Mouse (Mus musculus): ENCODE results near the gene Cacna1c.
A peak's percentile ranks its signal among the peaks of the same experiment; 100 is the strongest.

Gene Cacna1c

DNA sequence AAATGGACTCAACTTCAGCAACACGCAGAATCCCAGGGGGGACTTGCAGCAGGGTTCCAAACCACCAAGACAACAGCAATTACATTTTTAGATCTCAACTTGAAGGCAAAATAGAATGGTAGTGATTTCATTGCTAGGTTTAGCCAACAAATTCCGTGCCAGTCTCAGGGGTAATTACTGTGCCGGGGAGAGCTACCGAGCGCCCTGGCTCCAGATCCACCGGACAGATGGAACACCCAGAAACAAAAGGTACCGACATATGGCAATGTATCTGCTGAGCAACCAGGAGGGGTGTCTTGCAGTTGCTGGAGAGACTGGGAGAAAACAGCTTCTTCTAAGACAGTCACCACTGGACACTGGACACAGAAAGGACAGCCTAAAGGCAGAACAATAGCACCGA, 442.4 kb downstream of the Cacna1c start:
- DNase-seq (ENCODE audit: low spot score in 2 of 2), result no peak

DNA sequence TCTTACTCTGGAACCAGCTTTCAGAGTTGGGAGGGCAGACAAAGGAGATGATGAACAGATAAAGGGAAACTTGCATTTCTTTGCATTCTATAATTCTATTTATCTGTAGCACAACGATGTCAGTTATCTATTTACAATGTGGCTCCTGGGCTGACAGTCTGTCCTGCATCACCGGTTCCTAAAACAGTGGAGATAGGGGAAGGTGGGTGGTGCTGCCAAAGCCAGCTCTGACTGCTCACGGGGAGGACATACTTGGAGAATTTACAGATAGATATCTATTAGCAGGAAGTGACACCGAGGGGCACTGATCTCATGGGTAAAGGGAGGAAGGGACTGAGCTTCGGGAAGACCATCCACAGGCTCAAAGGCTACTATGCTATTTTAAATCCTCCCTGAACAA, 443.2 kb downstream of the Cacna1c start:
- no peak for DNase-seq (ENCODE audit: low spot score in 2 of 2)

DNA sequence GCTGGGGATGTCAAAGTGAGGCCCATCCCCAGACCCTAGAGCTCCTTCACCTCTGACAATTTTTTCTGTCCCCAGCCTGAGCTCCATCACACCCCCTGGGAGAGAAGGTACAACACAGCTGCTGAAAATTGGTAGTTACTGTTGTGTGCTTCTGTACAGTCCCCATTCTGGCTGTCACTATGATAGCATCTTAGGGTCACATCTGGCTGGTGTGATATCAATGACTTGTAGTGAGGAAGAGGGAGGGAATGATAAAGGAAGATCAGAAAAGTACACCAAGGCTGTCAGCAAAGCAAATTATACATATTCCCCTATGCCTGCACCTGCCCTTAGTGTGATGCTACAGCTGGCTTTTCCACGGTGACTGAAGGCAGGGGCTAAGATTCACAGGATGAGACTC, 446.9 kb downstream of the Cacna1c start:
- DNase-seq (ENCODE audit: low spot score in 2 of 2), result no peak

DNA sequence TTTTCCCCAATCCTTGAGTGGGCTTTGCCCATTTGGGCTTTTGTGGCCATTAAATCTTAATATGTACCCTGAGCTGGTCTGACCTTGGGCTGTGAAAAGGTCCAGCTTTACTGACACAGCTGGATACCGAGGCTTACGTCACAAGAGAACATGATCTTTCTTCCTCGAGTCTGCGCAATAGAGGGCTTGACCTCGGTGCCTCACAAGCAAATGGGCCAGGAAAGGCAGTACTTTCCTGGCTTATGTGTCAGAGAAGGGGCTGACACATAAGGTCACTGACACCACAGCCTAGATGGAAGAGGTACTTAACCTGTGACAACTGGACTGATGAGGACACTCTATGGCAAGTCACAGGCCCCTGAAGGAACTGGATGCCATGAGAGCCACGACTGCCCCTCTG, 453.5 kb downstream of the Cacna1c start:
- DNase-seq (ENCODE audit: low spot score in 2 of 2), result no peak

DNA sequence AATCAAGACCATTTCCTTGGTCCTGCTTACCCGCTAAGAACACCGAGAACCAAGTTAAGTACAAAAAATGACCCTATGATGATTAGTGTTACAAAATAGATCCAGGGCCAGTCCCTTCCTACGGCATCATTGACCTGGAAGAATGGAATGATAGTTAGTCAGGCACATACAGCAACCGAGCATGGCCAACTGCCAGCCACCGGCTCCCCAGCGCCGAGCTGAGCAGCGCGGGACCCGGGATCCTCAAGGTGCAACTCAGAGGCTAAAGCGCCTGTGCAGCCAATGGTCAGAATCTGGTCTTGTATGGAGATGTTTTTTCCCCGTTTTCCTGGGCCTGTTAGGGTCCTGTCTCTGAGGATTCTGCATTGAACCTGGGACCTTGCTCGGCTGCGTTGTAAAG, 454.4 kb downstream of the Cacna1c start:
- DNase-seq (ENCODE audit: low spot score in 2 of 2), result no peak

DNA sequence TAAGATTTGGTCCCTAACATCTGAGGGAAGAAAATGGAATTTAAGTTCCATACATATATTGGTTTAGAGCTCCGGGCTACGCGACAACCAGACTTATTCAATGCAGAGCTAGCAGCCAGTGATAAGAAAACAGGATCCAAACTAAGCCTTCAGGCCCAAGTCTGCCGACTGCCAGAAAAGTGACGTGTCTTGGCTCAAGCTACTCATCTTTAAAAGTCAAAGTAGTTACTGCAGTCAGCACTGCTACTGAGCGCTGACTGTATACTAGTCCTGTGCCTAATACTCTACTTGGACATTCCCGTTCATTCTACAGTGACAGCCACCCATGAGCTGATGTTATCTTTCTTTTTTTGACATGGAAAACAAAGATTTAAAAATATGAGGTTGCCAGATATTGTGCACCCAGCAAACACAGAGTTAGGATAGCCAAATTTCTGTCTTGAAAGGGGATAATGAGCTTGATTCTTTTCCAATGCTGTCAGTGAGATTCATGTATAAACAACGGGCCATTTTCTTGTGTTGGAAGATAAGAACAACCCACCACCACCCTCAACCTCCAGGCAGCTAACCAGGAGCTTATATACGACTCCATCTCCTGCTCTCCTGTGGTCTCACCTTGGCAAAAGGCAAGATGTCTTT, 456.1 kb downstream of the Cacna1c start:
- peak; percentile 13 to 43 for DNase-seq (ENCODE audit: low spot score in 2 of 2)

DNA sequence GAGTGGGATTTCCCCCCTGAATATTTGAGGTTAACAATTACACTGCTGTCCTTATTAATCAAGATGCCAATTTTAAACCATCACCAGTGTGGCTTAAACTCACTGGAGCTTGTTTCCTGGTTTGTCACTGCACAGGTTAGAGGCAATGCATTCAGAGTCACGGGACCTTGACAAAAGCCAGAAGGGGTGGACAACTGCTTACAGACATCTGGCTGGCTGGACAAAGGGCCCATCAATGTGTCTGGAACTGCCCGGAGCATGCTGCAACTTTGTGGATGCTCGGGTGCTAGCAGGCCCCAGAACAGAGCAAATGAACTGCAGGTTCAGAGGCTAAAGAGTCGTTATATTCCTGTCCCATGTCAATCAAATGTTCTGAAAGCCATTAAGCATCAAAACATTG, 456.9 kb downstream of the Cacna1c start:
- DNase-seq (ENCODE audit: low spot score in 2 of 2), result no peak

DNA sequence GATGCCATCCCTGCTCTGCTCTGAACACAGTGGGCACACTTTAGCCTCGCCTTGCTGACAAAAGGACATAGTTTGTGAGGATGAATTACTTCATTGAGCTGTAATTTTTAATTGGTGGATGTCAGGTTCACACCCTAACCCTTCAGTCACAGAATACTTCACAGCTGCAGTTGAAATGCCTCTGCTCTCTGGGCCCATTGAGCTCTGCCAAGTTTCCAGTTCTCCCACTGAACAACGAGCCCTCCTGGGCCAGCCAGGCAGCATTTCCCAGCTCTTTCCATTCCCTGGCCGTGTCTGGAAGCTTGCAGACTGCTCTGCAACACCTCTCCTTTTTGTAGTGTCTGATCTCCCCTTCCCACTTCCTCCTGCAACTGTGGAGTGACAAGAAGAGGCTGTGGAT, 457.6 kb downstream of the Cacna1c start:
- DNase-seq (ENCODE audit: low spot score in 2 of 2), result no peak

DNA sequence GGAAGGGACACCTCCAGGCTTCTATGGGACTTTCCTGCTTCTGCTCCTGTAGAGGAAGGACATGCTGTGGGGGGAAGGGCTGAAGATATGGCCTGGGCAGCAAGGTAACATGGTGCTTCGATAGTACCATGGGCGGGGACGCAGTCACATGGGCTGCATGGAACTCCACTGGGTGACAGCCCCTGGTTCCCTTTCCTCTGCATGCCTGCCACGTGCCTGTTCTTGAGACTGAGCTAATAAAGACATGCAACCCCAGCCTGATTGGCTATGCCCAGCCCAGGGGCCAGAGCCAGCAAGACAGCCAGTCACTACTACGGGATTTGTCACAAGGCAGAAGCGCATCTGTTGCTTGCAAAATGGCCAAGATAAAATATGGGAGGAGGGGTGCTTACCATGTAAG, 459.1 kb downstream of the Cacna1c start:
- DNase-seq (ENCODE audit: low spot score in 2 of 2), result no peak

DNA sequence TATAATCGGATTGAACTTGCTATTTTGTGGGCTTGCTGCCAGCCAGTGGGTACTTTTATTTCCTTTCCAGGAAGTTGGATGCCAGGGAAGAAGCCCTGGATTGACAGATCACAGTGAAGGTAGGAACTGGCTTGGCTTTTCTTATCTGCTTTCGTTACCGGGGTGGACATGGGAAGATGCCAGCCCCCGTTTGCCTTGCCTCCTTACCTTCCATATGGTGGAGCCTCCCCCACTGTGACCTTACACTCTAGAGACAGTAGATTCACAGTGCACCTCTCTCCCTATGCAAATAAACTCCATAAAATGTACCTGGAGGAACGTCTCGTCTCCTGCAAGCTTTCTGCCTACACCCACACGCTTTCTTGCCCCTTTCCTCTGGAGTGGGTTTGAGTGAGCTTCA, 459.7 kb downstream of the Cacna1c start:
- no peak for DNase-seq (ENCODE audit: low spot score in 2 of 2)

DNA sequence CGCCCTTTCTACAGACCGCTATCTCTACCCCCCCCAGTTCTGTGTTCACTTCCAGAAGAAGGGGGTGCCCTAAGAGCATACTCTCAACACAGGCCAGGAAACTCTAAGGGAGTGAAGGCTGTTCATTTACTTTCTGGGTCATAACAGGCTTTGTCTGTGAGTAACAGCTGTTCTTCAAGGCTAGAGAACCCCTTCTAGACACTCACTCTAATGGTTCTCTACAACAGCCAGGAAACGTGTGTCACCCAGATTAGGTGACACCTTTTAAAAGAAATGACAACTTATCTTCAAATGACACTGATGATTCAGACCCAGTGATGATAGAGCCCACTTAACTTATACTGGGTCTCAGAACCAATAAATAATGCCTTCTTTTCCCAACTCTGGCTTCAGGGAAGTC, 461.1 kb downstream of the Cacna1c start:
- DNase-seq (ENCODE audit: low spot score in 2 of 2), result no peak

DNA sequence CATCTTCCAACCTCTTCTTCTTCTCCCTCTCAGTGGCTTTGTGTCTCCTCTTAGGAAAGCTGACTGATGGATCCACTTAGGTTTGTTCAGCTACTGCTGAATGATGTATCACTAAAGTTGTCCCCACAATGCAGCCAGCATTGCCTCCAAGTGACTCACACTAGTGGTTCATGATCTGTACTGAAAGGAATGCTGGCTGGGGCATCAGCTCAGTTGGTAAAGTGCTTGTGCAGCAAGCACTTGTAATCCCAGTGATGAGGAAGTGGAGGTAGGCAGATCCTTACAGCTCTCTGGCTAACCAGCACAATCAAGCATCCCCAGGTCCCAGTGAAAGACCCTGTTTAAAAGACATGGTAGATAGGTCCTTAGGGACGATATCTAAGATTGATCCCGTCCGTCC, 464.3 kb downstream of the Cacna1c start:
- no peak for DNase-seq (ENCODE audit: low spot score in 2 of 2)

DNA sequence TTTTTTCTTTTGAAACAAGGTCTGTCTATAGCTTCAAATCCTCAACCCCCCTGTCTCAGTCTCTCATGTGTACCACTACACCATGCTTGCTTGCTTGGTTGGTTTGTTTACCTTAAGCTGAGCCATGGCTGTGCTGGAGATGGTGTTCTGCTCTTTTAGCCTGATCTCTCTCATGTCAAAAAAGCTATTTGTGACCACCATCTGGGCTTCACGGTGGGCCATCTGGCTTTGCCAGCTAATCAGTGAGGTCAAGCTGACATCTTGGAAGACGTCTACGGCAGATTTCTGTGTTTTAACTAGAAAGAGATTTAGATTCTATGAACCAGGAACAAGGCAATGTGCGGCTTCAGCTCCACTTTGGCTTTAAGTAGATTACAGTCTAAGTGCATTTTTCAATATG, 471.3 kb downstream of the Cacna1c start:
- no peak for DNase-seq (ENCODE audit: low spot score in 2 of 2)

DNA sequence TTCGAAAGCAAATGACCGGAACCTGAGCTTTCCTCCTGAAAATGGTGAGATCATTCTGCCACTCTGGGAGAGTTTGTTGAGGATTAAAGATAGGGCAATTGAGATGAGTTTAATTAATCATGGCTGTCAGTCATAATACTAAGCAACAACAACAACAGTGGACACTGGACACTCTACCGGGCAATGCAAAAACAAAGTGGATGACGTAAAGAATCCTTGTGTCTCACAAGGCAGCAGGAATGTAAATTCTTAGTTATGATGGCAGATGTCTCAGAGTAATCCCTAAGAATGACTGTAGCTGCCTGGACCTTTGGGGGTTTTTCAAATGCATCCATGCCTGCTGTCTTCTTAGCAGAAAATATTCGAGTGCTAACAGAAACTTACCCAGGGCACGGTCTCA, 471.8 kb downstream of the Cacna1c start:
- DNase-seq (ENCODE audit: low spot score in 2 of 2), result no peak

DNA sequence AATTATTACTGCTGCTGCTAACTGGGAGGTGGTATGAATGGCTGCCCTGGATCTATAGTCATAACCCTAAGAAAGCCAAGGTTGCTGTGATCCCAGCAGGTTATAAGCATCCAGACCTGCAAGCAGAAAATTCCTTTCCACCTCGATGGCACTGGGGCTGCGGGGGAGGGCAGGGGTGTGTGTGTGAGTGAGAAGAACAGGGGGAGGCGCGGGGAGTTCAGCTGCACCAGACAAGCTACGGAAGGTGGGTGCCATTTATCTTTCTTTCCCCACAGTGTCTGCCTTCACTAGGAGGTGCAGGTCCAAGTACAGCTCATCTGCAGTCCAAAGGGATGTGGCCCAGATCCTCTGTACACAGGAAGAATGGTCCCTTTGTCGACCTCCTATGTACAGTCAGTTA, 473.9 kb downstream of the Cacna1c start:
- no peak for DNase-seq (ENCODE audit: low spot score in 2 of 2)

DNA sequence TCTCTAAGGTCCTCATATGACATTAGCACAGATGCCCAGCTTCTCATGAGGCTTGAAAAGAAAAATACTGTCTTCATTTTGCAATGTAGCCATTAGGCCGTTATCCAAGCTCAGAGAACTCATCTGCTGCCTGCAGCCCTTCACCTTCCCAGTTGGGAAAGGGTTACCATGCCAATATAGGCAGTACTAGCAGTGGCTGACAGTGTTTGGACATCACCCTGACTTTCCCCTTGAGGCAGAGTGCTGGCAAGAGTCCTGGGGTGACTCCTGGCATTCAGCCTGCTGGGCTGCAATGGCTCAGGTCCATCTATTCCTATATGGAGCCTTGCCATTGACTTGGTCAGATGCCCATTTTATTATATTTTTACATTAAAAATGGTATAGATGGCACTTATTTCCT, 476.7 kb downstream of the Cacna1c start:
- DNase-seq (ENCODE audit: low spot score in 2 of 2), result peak in 1 of 2 experiments; percentile 14

DNA sequence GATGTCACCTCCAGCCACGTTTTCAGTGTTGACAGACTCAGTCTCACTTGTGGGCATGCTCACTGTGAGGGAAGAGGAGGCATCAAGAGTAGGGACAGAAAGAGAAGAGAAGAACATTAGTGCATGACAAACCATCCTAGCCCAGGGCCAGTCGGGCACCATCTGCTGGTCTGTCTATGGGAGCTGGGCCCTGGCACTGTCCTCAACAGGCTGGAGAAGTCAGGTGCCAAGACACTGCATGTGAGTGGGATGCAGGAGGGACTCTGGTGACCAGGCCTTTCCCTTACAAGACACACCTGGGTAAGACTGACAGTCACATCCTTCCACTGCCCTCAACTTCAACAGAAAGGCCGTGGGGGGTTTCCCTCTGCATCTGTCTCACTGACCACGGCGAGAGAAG, 482.9 kb downstream of the Cacna1c start:
- no peak for DNase-seq (ENCODE audit: low spot score in 2 of 2)

DNA sequence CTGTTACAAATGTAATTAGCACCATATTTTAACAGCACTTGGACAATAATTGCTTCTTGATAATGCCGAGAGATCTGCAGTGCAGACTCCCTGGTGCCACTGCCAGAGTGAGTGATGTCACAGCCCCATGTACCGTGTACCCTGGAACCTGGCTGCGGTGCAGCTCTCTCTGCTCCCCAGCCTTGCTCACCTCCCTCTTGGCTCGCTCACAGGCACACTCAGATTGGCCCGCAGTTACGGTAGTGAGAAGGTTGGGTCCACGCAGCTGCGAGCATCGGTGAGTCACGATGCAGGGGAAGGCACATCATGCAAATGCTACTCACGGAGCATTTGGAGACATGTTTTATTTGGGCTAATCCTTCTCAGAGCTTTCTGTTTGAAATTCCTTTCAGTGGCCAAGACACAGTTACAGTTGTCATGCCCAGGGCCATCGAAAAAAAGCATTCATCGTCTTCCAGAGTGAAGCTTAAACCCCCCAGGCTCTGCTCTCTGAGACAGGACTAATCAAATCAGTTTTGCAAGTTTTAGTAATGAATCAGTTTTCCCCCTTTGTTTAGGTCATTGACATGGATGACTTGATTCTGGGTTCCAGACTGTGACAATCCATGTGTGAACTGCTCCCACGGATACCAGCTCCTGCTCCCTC, 484.4 kb downstream of the Cacna1c start:
- DNase-seq (ENCODE audit: low spot score in 2 of 2), result no peak

DNA sequence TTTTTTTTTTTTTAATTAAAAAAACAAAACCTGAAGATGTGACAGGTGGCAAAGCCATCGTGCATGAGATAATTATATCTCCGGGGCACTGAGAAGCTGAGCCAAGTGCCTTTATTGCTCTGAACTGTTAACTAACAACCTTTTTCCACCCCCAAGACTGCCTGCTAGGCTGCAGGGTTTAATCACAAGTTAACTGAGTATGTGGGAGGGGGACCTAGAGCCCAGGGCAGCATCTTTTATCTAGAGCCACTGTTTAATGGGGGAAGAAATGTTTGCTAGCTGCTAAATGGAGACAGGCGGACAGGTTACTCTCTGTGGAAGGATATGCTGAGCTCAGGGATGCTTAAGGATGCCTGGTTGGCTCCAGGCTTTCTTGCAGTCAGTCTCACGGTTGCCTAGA, 489.2 kb downstream of the Cacna1c start:
- DNase-seq (ENCODE audit: low spot score in 2 of 2), result no peak

DNA sequence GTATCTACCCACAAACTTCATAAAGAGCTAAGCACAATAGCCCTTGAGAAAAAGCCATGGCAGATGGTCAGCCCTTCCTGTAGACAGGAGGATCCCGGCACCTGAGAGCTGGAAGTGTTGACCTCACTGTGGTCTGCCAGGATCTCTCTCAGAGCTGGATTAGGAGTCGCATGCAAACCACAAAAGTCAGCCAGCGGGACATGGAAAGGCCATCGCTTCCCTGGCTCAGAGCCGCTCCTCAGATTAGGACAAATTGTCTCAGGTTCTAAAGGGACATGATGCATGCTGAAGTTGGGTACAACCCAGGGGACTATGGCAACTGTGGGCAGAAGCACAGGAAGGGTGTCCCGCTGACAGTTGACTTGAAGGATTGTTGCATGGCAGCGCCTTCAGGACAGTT, 490.4 kb downstream of the Cacna1c start:
- DNase-seq (ENCODE audit: low spot score in 2 of 2), result no peak

DNA sequence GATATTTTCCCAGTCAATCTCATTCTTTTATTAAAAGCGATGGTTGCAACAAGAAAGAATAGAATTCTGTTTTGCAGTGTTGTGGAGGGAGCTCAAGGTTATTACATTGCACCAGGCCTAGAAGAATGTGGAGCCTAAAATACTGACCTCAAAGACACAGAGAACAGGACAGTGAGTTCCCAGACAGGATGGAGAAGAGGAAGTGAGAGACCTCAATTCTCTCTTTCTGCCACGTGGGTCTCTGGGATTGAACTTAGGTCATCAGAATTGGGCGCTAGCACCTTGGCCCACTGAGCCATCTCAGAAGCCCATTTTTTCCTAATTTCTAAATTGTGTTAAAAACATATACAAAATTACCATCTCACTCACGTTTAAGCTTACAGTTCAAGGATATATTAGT, 501.6 kb downstream of the Cacna1c start:
- DNase-seq (ENCODE audit: low spot score in 2 of 2), result no peak

DNA sequence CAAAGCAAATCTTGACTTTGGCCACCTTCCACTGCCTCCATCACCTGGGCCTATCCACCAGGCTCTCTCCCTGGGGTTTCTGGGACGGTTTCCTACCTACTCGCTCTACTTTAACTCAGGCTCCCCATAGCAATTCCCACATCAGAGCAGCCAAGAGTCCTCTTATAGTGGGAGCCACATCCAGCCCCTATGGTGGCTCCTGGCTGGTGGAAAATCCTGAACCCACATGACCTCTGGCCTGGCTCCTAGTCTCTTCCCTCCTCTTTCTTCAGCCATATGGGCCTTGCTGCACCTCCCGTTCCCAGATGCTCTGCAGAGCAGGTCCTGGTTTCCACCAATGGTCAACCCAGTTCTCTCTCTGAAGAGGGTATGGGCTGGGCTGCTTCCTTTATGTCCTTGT, 506.8 kb downstream of the Cacna1c start:
- DNase-seq (ENCODE audit: low spot score in 2 of 2), result no peak

DNA sequence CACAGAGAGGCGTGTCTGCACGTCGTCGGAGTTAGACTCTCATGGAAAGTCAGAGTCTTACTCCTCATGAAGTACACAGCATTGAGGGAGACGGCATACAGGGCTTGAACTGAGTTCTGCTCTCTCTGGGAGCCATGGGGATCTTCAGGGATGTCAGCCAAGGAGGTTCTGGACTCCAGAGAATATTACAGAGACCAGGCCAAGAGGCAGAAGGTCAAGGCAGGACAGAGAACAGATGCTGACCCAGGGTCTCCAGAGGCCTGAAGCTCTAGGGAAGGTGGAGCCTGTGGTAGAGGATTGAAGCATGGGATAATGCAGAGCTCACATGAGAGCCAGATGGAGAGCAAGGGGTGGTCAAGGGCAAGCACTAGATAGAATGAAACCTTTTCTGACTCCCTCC, 507.4 kb downstream of the Cacna1c start:
- peak in 1 of 2 experiments; percentile 5 for DNase-seq (ENCODE audit: low spot score in 2 of 2)

DNA sequence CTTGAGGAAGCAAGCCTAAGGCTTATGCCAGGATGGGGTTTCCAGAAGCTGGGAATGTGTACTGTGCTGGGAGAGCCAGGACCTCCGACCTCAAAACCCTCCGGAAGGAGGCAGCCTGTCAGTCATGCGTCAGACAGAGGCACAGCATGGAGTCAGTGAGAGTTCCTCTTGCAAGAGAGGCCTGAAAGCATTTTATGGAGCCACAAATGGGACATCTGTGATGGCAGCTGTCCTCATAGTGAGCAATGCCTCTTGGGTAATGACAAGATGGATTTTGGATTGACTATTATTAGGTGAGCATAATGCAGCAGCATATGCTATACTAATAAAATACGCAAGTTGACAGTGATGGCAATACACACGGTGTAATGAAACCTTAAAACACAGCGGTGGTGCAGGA, 515.4 kb downstream of the Cacna1c start:
- DNase-seq (ENCODE audit: low spot score in 2 of 2), result no peak

Data from urinary bladder, postnatal 36 days (tissue).